Mouse (Mus musculus): ENCODE results near the gene Sipa1l3.

The Sipa1l3 gene

DNA sequence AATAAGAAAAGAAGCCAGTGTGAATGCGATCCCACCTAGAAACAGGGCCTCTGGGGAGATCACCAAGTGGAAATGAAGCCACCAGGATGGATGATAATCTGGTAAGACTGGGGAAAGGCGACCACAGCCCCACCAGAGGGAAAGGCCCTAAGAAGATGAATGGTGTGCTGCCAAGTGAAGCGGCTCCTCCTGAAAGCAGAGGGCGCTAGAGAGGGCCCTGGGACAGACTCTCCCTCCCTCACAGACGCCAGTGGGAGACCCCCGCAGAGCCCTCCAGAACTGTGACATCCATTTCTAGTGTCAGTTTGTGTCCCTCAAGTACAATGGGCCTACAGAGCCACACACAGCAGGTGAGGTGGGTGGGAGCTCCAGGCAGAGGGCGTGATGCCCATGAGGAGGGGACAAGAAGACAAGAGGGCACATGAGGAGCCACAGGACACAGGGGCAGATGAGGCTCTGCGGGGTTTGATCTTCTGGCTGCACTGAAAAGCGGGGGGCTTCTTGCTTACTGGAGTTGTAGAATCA is 181.6 kb downstream of the Sipa1l3 start:
- DNase-seq (ENCODE audit: low spot score in 2 of 2) = no peak

DNA sequence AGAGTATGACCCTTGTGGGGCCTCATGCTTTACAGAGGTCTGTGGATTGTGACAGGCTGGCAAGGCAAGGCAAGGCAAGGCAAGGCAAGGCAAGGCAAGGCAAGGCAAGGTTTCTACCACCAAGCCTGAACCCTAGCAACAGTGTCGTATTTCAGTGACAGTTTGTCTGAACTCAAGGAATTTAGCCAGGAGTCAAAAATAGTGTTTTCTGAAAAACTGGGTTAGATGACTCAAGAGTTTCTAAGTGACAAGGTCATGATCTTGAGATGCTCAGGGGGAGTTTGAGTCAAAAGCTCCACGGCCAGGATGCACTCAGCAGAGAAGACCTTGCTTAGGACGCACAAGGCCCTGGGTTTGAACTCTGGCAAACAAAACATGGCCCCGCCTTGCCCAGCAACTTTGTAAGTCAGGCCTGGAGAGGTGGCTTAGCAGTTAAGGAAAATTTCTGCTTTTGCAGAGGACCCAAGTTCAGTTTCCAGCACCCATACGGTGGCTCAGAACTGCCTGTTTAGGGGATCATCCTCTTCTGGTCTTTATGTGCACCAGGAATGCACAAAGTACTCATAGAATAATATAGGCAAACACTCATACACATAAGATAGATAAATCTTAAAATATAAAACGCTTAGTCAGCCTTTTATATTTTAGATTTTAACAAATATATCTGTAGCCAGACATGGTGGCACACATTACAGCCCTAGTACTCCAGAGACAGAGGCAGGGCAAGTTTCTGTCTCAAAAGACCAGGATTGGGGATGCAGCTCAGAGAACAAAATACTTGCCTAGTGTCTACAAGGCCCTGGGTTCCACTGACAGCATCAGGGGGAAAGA is 182.4 kb downstream of the Sipa1l3 start:
- DNase-seq (ENCODE audit: low spot score in 2 of 2) = no peak

DNA sequence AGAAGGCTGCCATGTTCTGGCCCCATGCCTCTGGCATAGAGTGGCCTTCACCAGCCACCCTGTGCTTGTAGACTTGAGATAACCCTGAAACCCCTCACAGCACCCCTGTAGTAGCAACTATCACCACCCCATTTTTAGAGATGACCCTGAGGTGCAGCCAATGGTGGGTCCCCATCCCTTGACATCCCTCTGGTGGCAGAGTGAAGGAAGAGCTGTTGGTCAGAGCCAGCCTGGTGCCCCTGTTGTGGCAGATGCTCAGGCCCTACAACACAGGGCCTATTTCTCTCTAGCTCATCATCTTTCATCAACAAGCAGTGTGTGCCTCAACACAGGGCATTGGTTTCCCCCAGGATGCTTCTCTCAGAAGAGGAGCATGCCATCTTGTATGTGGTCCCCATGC is 183.2 kb downstream of the Sipa1l3 start:
- DNase-seq (ENCODE audit: low spot score in 2 of 2) = no peak

DNA sequence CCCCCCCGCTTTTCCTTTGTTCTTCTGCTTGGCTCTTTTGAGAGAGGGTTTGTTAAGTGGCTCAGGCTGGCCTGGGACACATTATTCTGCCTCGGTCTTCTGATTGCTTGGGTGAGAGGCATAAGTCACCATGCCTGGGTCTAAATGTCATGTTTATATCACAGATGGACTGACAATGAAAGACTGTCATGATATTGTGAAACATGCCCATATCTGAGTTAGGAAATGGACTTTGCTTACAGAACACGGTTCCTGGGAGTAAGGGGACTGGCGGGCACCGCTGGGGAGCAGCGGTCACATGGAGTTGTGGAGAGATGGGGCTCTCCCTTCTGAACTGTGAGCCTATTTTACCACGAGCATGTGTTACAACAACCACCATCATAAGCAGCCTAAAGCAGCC is 184.3 kb downstream of the Sipa1l3 start:
- DNase-seq (ENCODE audit: low spot score in 2 of 2) = no peak

DNA sequence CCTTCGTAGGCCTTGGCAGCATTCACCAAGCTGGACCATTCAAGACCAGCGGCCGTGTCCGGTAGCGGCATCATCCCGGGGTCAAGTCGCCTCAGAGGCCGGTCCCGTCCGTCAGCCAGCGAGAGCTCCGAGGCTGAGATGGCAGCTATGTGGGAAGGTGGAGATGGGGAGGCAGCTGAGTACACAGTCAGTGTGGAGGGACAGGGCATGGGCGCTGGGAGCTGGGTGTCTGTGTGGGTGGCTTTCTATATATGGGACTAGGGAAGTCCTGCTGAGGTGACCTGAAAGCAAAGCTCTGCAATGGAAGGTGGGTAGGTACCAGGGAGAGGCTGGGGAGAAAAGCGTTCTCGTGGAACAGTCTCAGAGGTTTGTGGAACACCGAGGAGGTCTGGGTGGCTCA is 189.5 kb downstream of the Sipa1l3 start:
- no peak for DNase-seq (ENCODE audit: low spot score in 2 of 2)

DNA sequence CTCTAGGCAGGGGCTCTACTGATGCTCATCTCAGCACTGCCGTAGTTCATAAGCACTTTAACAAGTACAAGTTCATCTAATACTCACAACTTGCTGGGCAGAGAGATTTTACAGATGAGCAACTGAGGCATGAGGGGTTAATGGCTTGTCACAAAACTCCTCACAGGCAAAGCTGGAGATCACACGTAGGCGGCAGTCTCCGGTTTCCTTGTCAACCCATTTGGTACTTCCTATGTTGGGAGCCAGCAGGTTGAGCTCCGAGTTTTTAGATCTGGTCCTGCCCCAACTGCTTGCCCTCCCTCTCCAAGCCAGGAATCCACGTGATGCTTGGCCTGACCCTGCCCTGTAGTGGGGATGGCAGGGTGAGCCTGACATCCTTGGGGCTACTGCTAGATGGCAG is 191.4 kb downstream of the Sipa1l3 start:
- no peak for DNase-seq (ENCODE audit: low spot score in 2 of 2)

DNA sequence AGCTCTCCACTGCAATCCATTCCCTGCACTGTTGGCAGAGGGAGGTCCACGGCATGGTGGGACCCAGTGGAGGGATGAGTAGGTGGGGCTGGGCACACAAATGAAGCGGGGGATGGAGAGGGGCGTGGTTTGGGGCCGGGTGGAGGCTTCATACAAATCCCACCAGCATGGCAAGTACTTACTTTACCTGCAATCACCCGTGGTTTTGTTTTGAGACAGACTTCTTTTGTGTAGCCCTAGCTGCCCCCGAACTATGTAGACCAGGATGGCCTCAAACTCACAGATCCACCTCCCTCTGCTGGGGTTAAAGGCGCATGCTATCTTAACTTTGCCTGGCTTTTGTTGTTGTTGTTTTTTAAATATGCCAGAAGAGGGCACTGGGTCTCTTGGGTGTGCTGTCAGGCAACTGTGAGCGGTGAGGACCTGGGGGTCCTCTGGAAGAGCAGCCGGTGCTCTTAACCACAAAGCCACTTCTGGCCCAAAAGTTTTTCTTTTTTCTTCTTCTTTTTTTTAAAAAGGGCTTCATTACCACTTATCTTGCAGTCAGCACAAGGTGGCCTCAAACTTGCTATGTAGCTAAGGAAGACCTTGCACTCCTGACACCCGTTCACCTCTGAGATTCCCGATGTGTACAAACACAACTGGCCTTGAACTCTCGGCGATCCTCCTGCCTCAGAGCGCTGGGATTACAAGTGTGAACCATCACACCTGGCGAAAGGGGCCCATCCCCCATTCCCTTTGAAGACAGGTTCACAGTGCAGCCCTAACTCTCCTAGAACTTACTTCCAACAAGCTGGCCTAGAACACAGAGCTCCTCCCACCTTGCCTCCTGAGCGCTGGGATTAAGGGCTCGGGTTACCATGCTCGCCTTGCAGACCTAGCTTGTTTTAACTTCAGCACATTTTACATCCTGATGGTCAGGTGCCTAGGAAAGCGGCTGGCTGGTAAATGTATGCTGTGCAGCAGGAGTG is 198.8 kb downstream of the Sipa1l3 start:
- no peak for DNase-seq (ENCODE audit: low spot score in 2 of 2)

DNA sequence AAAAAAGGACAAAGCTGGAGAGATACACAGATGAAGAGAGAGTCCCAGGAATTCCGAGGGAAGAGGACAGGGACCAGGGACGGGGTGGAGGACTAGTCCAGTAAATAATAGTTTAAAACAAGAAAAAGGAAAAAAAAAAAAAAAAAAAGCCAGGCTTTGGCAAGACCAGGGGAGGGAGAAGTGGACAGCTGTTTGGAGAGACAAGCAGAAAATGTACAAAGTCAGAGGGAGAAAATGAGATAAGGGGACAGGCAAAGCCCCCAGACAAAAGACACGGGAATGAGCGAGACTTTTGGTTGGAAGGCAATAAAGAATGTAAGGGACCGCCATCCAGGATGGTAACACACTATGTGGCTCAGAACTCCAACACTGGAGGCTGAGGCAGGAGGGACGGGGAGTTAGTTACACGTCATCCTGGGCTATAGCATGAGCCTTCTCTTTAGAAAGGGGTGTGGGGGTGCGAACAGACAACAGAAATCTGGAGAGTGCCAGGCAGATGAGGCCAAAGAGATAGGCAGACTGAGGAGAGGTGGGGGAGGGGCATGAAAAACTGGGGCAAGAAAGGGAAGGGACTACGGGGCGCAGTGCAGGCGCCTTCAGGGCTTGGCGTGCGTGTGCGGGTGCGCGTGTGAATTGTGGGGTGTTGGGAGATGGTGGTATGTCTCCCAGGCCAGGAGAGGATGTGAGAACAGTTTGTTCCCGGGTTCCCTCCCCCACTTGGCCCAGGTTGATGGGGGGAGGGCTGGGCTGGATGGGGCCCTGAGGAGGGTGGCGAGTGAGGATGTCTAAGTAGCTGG is 200.1 kb downstream of the Sipa1l3 start:
- DNase-seq (ENCODE audit: low spot score in 2 of 2) = peak in 1 of 2 experiments; percentile 54

DNA sequence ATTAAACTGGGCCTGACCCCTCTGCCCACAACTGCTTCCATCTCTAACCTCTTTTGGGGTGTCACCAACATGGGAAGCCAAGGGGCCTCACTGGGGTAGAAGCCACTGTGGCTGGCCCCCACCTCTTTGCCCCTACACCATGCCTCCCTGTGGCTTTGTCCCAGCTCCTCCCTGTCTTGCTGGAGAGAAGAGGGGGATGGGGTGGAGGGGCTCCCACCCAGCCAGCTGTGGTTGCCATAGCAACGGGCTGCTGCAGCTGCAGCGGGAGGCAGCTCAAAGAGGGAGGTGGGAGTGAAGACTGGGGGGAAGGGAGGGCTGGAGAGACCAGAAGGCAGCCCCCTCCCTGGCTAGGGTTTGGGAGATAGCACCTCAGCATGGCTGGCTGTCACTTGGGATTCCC is 200.9 kb downstream of the Sipa1l3 start:
- DNase-seq (ENCODE audit: low spot score in 2 of 2) = no peak

DNA sequence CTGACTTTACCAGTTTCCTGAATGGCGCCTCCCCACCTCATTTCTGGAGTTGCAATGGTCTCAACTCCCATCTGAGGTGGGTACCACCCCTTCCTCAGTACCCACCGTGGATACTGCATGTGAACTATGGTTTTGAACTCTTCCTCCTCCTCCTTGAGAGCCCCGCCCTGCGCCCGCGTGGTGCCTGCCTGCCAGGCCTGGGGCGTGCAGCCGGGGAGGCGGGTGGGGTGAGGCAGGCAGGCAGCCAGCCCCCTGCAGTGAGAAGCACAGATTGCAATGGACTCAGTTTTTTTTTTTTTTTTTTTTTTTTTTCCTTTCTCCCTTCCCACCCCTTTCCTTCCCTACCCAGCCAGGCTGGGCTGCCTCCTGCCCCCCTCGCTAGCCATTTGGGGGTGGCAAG is 201.5 kb downstream of the Sipa1l3 start:
- no peak for DNase-seq (ENCODE audit: low spot score in 2 of 2)

DNA sequence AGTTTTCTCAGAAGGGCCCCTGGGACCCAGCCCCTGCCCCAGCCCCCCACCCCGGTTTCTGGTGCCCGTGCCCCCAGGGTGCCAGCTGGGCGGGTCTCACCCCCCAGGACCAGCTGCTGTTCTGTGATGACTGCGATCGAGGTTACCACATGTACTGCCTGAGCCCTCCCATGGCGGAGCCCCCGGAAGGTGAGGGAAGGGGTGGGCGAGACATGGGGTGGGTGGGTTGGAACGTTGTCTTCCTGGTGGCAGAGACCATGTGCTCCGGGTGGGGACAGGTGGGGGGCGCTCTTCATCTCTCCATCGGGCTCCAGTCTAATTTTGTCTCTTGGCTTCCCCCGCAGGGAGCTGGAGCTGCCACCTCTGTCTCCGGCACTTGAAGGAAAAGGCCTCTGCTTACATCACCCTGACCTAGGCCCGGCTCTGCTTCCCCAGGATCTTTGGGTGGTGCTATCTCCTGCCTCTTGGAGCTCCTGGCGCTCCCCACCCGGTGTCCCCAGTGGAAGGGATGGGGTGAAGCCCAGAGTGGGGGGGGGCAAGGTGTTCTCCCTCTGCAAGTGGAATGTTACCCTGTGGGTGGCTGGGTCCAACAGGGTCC is 202.2 kb downstream of the Sipa1l3 start:
- no peak for DNase-seq (ENCODE audit: low spot score in 2 of 2)

DNA sequence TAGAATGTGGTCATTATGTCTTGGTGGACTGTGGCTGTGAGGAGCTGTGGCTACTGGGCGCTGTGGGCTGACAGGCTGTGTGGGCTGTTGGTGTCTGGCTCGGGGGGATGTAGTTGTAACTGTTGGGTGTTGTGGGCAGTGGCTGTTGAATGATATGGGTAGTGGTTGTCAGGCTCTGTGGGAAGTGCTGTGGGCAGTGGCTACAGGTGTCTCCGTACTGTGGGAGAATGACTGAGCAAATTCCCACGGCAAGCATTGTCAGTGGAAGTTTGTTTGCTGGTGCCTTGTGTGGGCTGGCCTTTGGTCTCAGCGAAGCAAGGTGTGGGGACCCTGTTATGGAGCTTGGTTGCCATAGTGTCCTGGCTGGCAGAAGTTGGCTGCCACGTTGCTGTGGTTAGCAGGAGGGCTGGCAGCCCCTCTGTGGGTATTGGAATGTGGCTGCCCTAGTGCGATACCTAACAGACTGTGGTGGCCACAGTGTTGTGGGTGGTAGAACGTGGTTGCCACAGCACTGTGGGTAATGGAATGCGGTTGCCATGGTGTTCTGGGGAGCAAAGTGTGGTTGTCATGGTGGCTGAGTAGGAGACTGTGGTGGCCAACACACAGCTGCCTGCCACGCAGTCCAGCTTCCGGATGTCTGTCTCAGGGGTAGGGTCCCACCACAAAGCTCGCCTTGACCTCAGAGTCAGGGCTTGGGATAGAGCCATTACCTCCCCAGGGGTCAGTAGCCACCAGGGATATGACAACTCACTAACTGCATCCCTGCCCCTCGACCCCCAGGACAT is 203.4 kb downstream of the Sipa1l3 start:
- DNase-seq (ENCODE audit: low spot score in 2 of 2) = no peak

DNA sequence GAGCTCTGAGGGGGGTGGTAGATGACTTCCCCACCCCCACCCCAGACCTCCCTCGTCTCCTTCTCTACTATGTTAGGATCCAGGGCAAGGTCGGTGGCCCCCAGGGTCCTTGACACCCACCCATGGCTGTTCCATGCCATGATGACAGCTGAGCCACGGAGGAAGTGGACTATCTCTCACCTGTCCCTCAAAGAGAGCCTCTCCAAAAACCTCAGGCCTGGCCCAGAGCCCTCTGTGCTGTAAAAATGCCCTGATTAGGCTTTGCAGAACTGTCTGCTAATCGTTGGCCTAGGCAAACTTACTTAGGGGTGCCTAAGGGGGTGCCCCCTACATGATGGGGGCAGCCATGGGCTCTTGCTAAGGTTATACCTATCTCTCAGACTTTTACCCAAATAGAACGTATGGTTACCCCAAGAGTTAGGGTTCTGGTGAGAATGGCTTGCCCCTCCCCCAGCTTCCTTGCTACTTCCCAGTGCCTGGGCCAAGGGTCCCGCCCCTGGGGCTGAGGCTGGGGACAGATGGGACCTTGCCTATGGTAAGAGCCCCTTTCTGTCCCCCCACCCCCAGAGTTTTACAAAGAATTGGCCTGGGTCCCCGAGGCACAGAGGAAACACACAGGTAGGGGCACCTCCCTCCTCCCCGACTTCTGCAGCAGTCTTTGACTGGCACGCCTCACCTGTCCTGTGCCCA is 204.7 kb downstream of the Sipa1l3 start:
- DNase-seq (ENCODE audit: low spot score in 2 of 2) = no peak

DNA sequence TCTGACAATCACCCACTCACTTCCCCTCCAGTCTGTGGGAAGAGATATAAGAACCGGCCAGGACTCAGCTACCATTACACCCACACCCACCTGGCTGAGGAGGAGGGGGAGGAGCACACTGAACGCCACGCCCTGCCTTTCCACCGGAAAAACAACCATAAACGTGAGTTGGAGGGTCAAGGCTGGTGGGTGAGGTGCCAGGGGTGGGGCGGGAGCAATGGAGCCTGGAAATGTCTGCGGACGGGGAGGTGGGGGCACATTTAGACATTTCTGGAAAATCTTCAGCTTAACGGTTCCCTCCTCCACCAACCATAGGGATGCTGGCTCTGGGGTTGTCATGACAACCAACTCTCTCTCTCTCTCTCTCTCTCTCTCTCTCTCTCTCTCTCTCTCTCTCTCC is 205.4 kb downstream of the Sipa1l3 start:
- DNase-seq (ENCODE audit: low spot score in 2 of 2) = no peak

DNA sequence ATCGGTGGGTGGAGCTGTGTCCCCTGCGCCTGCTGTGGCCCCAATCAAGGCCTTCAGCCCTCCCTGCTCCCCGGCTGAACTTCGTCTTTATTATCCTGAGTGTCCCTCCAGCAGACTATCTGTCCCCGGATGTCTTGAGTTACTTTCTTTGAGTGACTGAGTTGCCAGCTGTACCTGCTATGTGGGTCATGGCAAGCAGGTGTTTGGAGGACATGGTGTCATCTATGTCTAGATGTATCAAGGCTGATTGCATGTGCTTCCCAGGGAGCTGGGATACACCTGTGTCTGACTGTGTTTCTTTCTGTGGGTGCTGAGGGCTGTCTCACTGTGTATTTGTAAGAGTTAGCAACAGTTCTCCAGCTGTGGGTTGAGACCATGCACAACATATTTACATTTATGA is 208.7 kb downstream of the Sipa1l3 start:
- DNase-seq (ENCODE audit: low spot score in 2 of 2) = no peak

DNA sequence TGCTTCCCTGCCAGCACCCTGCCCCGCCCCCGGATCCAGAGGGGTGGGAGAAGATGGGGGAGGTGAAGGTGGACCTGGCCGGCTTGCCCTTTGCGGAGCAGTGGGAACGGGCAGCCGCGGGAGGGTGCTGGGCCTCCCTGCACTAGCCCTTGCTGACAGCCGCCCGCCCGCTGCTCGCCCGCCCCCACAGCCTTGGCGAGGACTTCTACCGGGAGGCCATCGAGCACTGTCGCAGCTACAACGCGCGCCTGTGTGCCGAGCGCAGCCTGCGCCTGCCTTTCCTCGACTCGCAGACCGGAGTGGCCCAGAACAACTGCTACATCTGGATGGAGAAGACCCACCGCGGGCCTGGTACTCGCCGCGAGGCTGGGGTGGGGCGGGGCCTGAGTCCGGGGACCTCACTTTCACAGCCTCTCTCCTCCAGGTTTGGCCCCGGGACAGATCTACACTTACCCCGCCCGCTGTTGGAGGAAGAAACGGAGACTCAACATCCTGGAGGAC is 209.2 kb downstream of the Sipa1l3 start:
- no peak for DNase-seq (ENCODE audit: low spot score in 2 of 2)

DNA sequence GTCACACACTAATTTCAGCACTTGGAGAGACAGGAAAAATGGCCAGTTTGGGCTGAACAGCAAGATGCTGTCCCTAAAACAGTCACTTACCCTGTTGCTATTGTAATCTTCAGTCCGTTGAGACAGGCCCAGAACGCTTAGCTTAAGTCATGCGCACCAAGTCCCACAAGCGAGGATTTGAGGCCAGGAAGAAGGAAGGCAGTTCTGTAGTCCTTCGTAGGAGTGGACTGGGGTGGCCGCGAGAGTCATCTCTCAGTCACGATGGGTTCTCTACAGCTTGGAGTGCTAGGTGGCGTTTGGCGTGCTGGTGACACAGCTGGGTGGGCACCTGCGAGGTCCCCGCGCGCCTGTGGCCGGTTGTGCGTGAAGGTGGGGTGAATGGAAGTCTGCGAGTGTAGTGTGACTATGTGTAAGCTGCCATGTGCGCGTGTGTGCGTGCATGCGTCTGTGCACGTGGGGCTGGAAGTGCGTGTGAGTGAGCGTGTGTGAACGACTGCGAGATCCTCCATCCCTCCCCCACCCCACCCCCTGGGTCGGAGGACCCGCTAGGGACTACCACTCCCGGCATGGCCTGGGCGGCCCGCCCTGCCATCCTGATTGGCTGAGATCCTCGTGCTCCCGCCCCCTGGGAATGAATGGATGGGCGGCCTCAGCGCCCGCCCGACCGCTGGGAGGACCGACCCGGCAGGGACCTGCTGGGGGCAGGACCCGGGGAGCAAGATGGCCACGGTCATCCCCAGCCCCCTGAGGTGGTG is 210.9 kb downstream of the Sipa1l3 start:
- peak; percentile 80 to 88 for DNase-seq (ENCODE audit: low spot score in 2 of 2)

DNA sequence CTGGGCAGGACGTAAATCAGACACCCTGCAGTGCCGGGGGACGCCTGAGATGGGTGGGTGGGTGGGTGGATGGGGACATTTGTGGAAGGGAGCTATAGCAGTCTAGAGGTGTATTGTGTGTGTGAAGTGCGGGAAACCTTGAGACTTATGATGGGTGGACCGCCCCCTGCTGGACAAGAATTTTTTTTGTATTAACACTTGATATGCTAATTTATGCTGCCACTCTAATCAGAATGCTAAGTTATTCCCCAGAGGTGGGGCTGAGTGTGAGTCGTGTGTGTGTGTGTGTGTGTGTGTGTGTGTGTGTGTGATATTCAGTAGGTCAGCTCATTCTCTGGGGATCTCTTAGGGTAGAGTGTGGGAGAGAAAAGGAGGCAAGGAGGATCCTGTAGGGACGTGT is 211.8 kb downstream of the Sipa1l3 start:
- no peak for DNase-seq (ENCODE audit: low spot score in 2 of 2)

DNA sequence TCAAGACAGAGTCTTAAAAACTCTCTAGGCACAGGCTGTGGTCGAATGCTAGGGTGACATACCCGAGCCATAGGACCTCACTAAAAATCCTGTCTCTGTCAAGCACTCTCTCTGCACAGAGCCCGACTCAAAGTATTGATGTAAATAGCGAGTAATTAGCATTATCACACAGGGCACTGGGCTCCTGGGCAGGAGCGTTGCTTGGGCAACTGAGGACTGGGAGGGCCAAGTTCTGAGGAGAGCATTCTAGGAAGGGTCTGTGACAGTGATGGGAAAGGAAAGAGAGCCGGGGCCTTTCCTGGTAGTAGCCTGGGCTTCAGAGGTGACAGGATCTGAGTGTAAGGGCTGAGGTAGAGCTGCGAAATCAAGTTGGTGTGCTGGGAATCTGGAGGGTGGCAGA is 212.3 kb downstream of the Sipa1l3 start:
- no peak for DNase-seq (ENCODE audit: low spot score in 2 of 2)

All from urinary bladder, postnatal 36 days (tissue).